Mouse (Mus musculus) layer of hippocampus, postnatal 14 days (tissue): ENCODE measurements around the gene Hps6. TPM values are rescaled to one million over a fixed set of nuclear protein-coding genes. Genes with fewer than 3 reads are reported as not detected.
"Not testable (repeated sequence)": the region's sequence is repeated elsewhere in the genome, so short reads cannot be mapped to it uniquely, and the experiment has no call there.

ENCODE experiments used
- DNase-seq, 2 experiments: peaks; one replicate each; pipeline ENCODE4 v3.0.0; 2021 to 2022; ENCODE audit warnings: low spot score in 2 of 2, mixed read lengths in 1 of 2
- long read RNA-seq, 2 experiments: library from polyadenylated mRNA; stranded (forward); transcript quantifications; one replicate each; pipeline ENCODE4 v2.0.0; 2021
- total RNA-seq, 2 experiments: library from RNA; stranded (reverse); gene quantifications; 2 replicates each; pipeline ENCODE4 v1.2.3; 2021

The Hps6 gene
- 1 to 10 TPM; 4.9 to 5.9 TPM for total RNA-seq
- long read RNA-seq, experiment 1, transcript Hps6-201 (1 exons, 2,666 nt), result major isoform, 6 of 6 reads
- long read RNA-seq, experiment 1, partial matches to known transcripts, result 0 of 6 reads
- long read RNA-seq, experiment 1, other reads (novel, unspliced or antisense), result 0 of 6 reads
- long read RNA-seq, experiment 2, transcript Hps6-201 (1 exons, 2,666 nt), result major isoform, 9 of 9 reads
- long read RNA-seq, experiment 2, partial matches to known transcripts, result 0 of 9 reads
- long read RNA-seq, experiment 2, other reads (novel, unspliced or antisense), result 0 of 9 reads

DNA sequence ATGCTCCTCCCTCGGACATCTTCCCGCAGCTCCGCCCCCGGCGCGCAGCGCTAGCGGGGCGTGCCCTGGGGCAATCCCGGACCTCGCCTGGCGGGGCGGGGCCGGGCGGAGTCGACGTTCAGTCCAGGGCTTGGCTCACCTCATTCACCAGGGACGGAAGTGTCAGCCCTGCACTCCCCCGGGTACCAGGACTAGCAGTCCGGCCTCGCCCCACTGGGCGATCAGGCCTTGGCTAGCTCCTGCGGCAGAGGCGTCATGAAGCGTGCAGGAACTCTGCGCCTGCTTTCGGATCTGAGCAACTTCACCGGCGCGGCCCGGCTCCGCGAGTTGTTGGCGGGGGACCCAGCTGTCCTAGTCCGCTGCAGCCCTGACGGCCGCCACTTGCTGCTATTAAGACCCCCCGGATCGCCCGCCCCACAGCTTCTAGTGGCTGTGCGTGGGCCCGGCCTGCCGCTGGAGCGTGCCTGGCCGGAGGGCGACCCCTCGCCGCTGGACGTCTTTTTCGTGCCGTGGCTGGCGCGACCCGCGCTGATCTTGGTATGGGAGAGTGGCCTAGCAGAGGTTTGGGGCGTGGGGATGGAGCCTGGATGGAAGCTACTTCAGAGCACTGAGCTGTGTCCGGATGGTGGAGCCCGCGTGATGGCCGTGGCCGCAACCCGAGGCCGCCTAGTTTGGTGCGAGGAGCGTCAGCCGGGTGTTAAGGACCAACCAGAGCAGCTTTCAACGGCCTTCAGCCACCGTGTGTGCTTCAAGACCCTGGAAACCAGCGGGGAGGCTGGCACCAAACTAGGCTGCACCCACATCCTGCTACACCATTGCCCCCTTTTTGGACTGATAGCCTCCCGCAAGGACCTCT, at the start of gene Hps6:
Hps6 (plus strand) TSS at position 138 of the 856 bp plus-strand sequence.
- peak; percentile 41 for DNase-seq

DNA sequence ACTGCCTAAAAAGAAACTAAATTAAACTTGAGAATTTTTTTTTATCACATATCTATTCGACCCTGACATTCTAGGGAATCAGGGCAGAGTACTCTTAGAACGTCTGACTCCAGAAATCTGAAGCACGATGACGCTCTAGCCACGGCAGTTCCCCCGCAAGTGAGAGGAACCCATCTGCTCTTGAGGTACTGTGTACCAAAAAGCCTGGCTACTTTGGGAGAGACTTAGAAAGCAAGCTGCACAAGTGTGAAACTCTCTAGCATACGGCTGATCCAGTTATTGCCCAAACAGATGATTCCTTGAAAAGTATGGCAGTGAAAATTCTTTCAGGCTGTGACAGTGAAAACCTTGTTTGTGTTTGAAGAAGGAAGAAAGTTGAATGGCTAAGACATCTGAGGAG, 46.6 kb upstream of the Hps6 start:
- DNase-seq, result peak in 1 of 2 experiments; percentile 34

DNA sequence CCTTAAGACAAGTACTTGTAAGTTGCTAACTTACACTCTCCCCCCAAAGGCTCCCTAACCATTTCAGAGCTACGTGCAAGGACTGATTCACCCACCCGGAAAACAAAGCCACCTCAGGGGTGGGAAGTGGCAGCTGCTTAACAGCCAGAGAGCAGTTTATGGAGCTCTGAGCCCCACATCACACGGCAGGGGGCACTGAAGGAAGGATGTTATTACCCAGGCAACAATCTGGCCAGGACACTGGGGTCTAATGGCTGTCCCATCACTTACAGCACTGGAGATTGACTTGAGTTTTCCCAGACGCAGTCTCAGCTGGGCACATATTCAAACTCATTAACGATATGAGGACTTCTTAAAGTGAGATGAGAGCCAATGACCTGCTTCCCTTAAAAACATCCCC, 42.5 kb upstream of the Hps6 start:
- DNase-seq, result no peak

DNA sequence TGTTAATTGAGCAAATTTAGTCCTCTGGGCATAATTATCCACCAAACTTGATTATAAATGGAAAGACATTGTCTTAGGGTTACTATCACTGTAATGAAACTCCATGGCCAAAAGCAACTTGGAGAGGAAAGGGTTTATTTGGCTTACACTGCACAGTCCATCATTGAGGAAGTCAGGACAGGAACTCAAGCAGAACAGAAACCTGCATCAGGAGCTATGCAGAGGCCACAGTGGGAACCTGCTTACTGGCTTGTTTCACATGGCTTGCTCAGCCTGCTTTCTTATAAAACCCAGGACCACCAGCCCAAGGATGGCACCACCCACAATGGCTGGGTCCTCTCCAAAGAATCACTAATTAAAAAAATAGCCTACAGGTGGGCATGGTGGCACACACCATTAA, 18.9 kb upstream of the Hps6 start:
- DNase-seq, result no peak

DNA sequence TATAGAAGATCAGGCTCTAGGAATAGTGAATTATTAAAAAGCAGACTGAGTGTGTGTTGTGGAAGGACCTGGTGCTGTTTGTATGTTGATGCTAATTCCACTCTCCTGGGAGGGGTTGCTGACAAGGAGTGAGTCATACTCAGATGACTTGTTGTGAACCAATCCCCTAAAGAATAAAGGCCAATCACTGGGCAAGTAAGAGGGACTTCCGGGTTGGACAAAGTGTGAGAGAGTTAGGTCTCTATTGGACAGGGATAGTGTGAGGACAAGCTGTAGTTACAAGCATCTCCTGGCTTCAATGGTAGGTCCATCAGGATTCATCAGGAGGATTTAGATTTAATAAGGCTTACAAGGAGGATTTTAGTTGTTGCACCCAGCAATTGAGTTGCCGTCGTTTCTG, 15.1 kb upstream of the Hps6 start:
- no peak for DNase-seq

DNA sequence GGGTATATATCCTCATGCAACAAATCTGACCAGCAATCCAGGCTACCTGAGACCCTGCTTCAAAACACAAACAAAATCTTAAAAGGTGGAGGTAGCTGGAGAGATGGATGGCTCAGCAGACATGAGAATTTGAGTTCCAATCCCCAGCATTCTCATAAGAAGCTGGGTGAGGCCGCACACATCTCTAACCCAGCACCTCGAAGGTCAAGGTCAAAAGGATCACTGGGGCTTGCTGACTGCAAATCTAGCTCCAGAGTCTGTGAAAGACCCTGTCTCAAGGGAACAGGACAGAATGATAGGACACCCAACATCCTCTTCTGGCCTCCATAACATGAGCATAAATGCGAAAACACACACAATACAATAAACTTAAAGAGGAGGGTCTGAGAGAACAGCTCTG, 12.1 kb upstream of the Hps6 start:
- no peak for DNase-seq

DNA sequence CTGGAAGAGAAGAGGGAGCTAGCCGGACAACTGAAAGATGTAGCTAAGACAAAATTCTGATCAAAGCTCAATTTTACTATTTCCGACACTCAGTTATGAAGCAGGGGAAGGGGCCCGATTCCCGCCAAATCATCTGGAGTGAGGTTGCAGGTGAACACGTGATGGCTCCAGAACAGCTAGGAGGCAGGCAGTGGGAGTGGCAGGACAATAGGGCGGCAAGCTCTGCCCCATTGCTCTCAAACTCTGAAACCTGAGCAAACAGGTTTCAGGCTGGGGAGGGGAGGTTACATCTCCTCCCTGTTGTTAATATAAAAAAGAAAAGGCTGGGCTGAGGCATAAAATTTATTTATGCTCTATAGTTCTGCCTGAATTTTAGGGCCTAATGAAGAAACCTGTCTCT, 9.9 kb upstream of the Hps6 start:
- not testable (repeated sequence) for DNase-seq

DNA sequence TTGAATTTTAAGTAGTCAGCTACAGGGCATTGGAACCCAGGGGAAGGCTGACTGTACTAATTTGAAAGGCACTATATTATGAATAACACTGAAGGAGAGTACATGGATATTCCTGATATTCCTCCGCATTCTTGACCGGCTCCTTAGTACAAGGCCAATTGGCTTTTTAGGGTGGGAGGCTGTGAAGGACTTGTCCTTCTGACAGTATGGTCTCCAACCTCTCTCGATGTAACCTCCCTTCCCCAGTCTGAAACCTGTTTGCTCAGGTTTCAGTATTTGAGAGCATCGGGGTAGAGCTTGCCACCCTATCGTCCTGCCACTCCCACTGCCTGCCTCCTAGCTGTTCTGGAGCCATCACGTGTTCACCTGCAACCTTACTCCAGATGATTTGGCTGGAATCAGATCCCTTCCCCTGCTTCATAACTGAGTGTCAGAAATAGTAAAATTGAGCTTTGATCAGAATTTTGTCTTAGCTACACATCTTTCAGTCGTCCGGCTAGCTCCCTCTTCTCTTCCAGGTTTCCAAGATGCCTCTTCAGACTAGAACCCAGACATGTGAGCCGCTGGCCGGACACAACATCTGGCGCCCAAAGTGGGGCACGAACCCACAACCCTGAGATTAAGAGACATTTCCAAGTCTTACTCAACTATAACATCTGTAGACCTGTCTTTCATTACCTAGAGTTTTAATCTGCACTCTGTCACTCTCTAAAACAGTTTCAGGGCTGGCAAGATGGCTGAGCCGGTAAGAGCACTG, 9.1 kb upstream of the Hps6 start:
- DNase-seq, result no peak

DNA sequence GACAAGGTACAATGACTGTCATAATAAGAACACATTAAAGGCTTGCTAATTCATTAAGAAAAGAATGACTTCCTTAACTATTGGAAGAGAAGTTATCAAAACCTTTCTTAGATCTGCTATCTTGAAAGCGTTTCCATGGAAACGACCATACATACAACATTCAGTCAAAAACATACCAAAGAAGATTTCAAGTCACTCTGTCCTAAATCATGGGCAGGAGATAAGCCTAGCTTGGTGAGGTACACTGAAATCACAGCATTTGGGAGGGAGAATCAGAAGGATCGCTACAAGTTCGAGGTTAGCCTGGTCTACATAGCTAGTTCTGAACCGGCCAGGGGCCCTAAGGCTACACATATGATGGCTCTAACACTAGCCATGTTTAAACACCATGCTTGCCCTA, 5.9 kb upstream of the Hps6 start:
- no peak for DNase-seq

DNA sequence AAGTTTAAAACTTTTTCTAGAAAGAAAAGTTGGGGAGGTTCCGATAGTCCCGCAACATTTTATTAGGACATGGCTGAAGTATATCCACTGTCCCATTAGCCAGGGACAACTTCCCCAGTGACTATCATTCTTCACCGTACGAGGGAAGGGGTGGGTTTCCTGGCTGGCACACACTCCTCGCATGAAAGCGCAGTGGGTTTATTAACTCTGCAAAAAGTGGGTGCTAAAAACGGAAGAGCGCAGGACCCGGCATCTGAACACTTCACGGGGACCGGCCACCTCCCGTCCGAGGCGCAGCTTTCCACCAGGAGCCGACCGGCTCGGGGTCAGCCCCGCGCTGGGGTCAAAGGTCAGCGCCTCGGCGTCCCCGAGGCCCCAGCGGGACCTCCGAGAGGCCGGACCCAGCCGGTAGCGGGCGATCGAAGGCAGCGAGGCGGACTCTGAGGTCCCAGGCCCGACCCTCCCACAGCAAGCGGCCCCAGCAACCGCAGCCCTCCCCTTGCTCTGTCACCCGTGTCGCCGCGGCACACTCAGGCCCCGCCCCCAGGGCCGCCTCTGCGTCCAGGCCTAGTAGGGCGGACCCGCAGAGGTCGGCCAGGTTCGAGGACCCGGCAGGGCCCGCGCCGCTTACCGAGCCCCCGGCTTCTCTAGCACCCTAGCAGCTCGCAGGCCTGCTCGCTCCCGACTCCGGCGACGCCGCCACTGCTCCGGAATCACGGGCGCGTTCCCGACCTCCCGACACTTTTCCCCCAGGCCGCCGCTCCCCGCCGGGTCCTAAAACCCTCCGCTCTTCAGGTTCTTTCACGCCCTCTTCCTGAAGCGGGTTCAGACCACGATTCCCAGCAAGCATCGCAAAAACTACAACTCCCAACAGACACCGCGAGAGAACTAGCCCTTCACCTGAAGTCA, 5.3 kb upstream of the Hps6 start, which contains the start of gene Armh3:
Armh3 (minus strand) TSS at position 704 of the 909 bp plus-strand sequence.
- DNase-seq, result peak; percentile 90 to 93

DNA sequence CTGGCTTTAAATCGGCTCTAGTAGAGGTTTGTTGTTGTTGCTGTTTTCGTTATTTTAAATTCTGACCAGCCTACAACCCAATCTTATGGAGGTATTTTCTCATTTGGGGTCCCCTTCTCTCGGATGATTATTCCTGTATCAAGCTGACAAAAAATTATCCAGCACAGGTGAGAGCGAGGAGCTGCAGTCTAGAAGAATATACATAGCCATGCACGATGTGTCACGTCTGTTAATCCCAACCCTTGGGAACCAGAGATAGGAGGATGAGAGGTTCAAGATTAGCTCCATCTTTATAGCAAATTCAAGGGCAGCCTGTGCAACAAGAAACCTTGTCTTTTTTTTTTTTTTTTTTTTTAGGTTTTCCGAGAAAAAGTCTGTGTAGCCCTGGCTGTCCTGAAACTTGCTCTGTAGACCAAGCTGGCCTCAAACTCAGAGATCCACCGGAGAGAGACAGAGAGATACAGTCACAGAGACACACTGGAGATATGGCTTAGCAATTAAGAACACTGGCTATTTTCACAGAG, 4.6 kb upstream of the Hps6 start:
- no peak for DNase-seq

DNA sequence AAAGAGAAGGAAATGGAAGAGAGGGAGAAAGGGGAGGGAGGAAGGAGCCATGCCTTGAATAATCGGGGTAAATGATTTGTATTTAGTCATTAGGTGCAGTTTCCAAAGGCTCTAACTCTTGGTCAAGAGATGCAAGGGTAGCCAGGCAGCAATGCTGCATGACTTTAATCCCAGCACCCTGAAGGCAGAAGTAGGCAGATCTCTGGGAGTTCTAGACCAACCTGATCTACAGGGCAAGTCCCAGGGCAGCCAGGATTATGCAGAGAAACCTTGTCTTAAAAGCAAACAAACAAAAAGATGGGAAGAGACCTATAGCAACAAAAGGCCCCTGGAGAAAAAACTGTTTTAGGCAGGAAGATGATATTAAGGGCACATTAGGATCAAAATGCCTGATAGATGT, 3.9 kb upstream of the Hps6 start:
- DNase-seq, result no peak

DNA sequence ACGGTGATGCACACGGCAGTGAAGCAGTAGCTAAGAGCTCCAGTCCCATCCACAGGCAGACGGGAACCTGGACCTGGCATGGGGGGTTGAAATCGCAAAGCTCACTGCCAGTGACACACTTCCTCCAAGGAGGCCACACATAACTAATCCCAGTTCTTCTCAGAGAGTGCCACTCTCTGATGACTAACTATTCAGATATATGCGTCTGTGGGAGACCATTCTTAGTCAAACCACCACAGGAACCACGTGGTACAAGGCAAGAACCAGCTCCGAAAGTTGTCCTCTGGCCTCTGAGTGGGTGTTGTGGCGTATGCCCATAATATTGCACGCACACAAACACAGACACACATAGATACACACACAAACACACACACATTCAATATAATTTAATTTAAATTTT, 1.0 kb upstream of the Hps6 start:
- DNase-seq, result no peak

DNA sequence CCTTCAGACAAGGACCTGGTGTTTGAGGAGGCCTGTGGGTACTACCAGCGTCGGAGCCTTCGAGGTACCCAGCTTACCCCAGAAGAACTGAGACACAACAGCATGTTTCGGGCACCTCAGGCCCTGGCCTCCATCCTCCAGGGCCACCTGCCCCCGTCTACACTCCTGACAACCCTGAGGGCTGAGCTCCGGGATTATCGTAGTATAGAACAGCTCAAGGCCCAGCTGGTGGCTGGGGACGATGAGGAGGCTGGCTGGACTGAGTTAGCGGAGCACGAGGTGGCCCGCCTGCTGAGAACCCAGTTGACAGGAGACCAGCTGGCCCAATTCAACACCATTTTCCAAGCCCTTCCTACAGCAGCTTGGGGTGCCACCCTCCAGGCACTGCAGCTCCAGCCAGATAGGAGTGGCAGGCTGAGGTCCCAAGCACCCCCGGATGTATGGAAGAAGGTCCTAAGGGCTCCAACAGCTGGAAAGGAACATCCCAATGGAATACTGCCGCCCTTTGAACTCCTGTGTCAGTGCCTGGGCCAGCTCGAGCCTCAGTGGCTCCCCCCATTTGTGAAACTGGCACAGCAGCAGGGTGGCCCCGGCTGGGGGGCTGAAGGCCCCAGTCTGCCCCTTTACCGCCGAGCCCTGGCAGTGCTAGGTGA, 1.6 kb downstream of the Hps6 start:
- DNase-seq, result no peak

DNA sequence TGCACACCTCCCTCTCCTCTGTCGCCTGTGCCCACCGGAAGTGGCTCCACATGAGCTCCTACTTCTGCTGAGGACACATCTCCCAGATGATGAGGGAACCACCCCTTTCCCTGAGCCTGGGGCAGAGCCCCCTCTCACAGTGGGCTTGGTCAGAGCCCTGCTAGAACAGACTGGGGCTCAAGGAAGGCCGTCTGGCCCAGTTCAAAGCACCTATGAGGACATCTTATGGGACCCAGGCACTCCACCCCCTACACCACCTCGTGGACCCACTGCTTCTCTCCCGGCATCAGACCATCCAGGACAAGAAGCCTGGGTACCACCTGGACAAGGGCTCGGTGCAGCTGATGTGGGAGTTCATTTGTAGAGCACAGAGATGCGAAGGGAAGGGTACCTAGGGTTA, 2.4 kb downstream of the Hps6 start:
- no peak for DNase-seq

DNA sequence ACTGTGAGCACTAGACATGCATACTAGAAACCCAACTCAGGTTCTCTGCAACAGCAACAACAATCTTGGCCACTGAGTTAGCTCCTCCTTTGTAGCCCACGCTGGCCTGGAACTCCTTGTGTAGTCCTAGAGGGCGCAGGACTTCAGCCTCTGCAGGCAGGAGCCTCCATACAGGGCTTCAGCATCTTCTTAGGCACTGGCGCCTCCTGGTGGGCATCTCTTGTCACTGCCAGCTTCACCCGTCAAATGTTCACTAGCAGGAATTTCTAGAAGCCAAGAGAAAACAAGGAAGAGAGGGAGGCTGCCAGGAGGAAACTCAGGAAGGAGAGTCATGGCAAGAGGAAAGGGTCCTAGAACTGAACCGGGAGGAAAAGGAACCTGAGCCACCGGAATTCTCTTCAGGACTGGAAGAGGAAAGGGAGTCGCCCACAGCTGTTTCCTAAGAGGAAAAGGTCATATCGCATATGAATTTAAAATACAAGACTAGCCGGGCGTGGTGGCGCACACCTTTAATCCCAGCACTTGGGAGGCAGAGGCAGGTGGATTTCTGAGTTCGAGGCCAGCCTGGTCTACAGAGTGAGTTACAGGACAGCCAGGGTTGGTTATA, 11.4 kb downstream of the Hps6 start:
- DNase-seq, result peak; percentile 75 to 90

DNA sequence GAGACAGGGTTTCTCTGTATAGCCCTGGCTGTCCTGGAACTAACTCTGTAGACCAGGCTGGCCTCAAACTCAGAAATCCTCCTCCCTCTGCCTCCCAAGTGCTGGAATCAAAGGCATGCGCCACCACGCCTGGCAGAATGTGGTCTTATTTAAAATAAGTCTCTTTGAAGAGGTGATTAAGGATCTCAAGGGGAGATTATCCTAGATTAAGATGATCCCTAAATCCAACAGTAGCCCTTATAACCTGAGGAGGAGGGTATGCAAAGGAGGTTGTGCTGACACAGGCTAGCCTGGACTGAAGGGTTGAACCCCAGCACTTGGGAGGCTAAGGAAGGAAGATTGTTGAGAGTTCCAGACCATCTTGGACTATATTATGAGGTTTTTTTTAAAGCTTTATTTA, 12.7 kb downstream of the Hps6 start:
- DNase-seq, result no peak

DNA sequence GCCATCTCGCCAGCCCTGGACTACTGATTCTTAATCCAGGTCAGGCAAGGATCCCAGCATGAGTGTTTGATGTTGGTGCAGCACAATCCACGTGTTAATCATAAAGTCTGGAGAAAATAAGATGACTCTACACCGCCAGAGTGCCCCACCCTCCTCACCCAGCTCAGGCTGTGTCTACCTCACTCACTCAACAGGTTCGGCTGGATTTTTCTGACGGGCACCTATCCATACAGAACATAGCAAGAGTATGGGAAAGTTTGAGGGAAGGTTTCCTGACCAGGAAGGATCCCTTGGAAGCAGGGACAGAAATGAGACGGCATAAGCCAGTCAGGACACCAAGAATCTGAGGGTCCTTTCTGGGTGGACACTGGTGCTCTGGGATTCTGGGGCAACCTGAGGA, 21.7 kb downstream of the Hps6 start:
- no peak for DNase-seq

DNA sequence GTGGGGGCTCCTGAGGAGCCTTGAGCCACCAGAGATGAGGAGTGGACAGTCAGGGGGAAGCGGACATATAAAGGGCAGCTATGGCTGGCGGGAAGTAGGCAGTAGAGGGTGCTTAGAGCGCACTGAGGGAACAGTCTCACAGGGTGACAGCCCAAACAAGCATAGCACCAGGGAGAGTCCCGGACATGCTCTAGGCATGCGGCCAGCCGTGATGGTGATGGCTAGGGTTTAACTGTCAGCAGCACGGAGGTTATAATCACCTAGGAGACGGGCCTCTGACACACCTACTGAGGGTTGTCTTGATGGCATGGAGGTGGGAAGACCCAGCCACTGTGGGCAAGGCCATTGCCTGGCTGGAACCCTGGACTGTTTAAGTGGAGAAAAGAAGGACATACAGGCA, 23.3 kb downstream of the Hps6 start:
- no peak for DNase-seq
